Mouse (Mus musculus): ENCODE results near the gene Cd40lg. TPM values are rescaled to one million over a fixed set of nuclear protein-coding genes. Genes with fewer than 3 reads are reported as not detected.

Cd40lg gene
- total RNA-seq, 2 experiments from 2014 or later = not detected

DNA sequence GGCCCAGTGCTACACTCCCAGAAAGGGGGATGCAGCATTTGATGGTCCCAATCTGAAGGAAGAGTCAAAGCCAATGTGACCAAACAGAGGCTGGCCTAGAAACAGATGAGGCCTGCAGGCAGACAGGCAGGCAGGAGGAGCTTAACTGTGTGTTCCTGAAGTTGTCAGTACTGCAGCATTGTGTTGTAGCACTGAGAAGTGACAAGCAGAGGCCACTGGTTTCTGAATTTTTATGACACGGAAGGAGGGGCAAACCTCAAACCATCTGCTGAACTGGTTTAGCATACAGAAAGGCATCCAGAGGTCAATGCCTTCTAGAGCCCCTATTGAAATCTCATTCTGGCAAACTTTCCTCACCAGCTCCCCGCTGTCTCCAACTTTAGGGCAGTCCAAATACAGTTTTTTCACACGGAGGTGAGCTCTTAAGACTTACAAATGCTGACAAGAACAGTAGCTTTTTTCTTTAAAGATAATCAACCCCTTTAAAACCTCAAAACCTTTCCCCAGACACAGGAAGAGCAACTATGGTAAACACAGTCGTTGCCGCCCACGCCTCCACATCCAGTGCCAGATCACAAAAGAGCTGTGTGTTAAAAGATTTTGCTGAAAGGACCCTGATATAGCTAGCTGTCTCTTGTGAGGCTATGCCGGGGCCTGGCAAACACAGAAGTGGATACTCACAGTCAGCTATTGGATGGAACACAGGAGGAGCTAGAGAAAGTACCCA is 41.5 kb downstream of the Cd40lg start:
- DNase-seq (ENCODE audit: extremely low spot score in 1 of 2, low spot score in 1 of 2) = no peak

DNA sequence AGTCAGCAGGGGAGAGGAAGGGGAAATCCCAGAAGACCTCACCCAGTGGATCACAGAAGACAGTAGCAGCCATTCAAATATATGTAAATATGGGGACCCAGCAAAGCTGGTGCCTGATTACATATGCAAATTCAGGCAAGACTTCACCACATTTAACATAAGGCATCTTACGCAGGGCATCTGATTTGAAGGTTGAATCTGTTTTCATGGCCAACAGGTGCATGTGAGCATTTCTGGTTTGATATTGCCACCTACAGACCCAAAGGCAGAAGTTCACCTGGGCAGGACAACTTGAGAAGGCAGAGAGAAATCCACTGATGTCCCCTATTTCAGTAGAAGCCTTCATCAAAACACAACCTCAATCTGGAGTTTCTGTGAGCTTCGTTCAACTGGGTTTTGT is 48.8 kb downstream of the Cd40lg start:
- no peak for DNase-seq (ENCODE audit: extremely low spot score in 1 of 2, low spot score in 1 of 2)

DNA sequence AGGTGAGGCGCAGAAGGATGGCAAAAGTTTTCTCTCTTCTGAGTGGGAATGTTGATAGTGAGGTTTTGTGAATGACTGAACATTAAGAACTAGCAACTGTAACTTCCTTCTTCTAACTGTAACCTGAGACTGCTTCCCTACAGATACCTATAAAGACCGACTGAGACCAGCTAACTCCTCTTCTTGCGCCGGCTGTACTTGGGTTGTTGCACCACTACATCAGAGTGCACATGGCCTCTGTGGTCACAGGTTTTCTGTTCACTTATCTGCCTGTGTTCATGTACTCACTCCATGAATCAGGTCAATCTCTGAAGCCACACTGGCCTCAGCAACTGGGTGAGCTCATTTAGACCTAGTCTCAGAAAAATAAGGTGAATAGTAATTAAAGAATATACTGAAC is 51.6 kb downstream of the Cd40lg start:
- no peak for DNase-seq (ENCODE audit: extremely low spot score in 1 of 2, low spot score in 1 of 2)

Other genes starting within 250 kb of the Cd40lg start
- under 1 TPM; 0.26 to 0.34 TPM for gene Brs3, start 169.1 kb upstream of the Cd40lg start, total RNA-seq (2021)
- 10 to 100 TPM; 59.2 to 63.0 TPM for gene Htatsf1, start 158.6 kb upstream of the Cd40lg start, total RNA-seq (2021)
- not detected for gene Vgll1, start 124.0 kb upstream of the Cd40lg start, total RNA-seq (2021)
- gene Arhgef6, start 126.6 kb downstream of the Cd40lg start, total RNA-seq (2021) = 10 to 100 TPM; 29.4 to 37.2 TPM
- gene Rbmx, start 180.9 kb downstream of the Cd40lg start, total RNA-seq (2021) = 10 to 100 TPM; 55.0 to 68.0 TPM
- not detected for gene Gm364, start 197.0 kb downstream of the Cd40lg start, total RNA-seq (2021)

All from layer of hippocampus, postnatal 25 days (tissue).